Mouse (Mus musculus) hindbrain, postnatal 0 days (tissue): ENCODE measurements around the gene Cby1. TPM values are rescaled to one million over a fixed set of nuclear protein-coding genes. Genes with fewer than 3 reads are reported as not detected.

Source experiments
- ATAC-seq: fragments of 200-750 bp; cut with Nextera tagmentation; 2 replicates; pipeline ENCODE4 v1.8.0; 2017; ENCODE audit warnings: mild to moderate bottlenecking, moderate TSS enrichment, moderate library complexity
- DNase-seq: peaks from one replicate; pipeline ENCODE4 v3.0.0-alpha.2; 2015; ENCODE audit warnings: low spot score
- H3K27ac ChIP-seq: fragments of 300-500 bp; sonication (generic); 2 replicates; pipeline ENCODE4 v1.5.1; 2014; ENCODE audit warnings: mild to moderate bottlenecking
- H3K27me3 ChIP-seq: fragments of 300-500 bp; sonication (generic); 2 replicates; pipeline ENCODE4 v1.6.1; 2014; ENCODE audit warnings: low read length, mixed read lengths; ENCODE audit not compliant: insufficient read depth
- H3K36me3 ChIP-seq: fragments of 300-500 bp; sonication (generic); 2 replicates; pipeline ENCODE4 v1.6.1; 2014; ENCODE audit warnings: low read length, mixed read lengths; ENCODE audit not compliant: insufficient read depth
- H3K4me1 ChIP-seq: fragments of 300-500 bp; sonication (generic); 2 replicates; pipeline ENCODE4 v1.6.1; 2014; ENCODE audit warnings: antibody characterized with exemption, low read length, mixed read lengths; ENCODE audit not compliant: insufficient read depth
- H3K4me2 ChIP-seq: fragments of 300-500 bp; sonication (generic); 2 replicates; pipeline ENCODE4 v1.6.1; 2014; ENCODE audit warnings: low read depth, mild to moderate bottlenecking, low read length, moderate library complexity, mixed read lengths
- H3K4me3 ChIP-seq: fragments of 300-500 bp; sonication (generic); 2 replicates; pipeline ENCODE4 v1.5.1; 2014; ENCODE audit warnings: low read length
- H3K9ac ChIP-seq: fragments of 300-500 bp; sonication (generic); replicated peaks from 2 replicates; pipeline ENCODE4 v1.6.1; 2014; ENCODE audit warnings: mild to moderate bottlenecking, low read length, moderate library complexity, mixed read lengths
- H3K9me3 ChIP-seq: fragments of 300-500 bp; sonication (generic); 2 replicates; pipeline ENCODE4 v1.6.1; 2016; ENCODE audit warnings: low read length, mixed read lengths
- CTCF ChIP-seq: IDR thresholded peaks from 2 replicates; pipeline ENCODE4 v1.5.1; 2016; ENCODE audit warnings: antibody characterized with exemption, control low read depth, low read depth
- WGBS: fragments of 180-500 bp; shearing (Covaris S2); extraction: QIAGEN DNeasy Blood & Tissue Kit; methylation state at CpG from one replicate; pipeline ENCODE4 v1.1.7; 2014; 5-methylcytosine and 5-hydroxymethylcytosine counted together
- polyA plus RNA-seq: library from polyadenylated mRNA; unstranded; fragments of >200 nt; fragmentation: Nextera tagmentation; extraction: Ambion mirVana; gene quantifications from 2 replicates; pipeline ENCODE4 v1.2.1, GENCODE M21; 2015
- total RNA-seq: library from RNA; depleted of rRNA; stranded (reverse); fragments of >200 nt; gene quantifications from 2 replicates; pipeline ENCODE4 v1.2.3, GENCODE M21; 2014

The Cby1 gene
- total and polyA plus RNA-seq, 2 experiments from 2014 or later = 48.2 to 92.0 TPM

DNA sequence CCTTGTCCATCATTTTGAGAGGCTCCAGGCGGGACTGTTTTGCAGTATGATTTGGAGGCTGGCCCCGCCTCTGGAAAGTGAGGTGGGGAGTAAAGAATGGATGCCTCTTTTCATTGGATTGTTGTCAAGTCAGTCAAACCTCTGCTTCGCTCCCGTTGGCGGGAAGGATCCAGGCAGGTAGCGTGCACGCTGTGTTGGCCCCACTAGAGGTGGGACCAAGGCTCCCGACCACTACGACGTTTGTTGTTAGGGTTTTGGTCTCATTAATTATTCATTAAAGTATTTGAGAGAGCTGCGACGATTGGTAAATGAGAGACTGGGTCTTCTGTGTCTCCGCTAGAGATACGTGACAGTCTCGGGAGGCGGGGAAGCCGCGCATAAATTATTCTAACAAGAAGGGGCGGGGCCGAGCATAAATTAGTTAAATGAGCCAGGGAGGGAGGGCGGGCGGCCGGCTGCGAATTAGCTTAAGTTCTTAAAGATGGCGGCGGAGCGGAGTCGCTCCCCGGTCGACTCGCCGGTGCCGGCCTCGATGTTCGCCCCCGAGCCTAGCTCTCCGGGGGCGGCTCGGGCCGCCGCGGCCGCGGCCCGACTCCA lies 31.5 kb downstream of the Cby1 start, which contains the start of gene Gtpbp1:
Gene Gtpbp1, plus strand, starts transcription at position 420 of the 597 bp plus-strand sequence.
- no peaks in the 10 kb centered on the region for H3K27me3 ChIP-seq
- H3K4me1 ChIP-seq = peaks cover 13% of the 10 kb centered on the region
- no peak for TF ChIP-seq CTCF
- H3K9ac ChIP-seq = peak within 1 kb of the TSS; percentile 84
- ATAC-seq = peak; percentile 98
- H3K9me3 ChIP-seq = no peaks in the 10 kb centered on the region
- peak; percentile 100 for DNase-seq
- no peaks in the 10 kb centered on the region for H3K36me3 ChIP-seq
- peak within 1 kb of the TSS; percentile 99 for H3K4me2 ChIP-seq
- peak within 1 kb of the TSS; percentile 88 for H3K27ac ChIP-seq
- peak within 1 kb of the TSS; percentile 83 for H3K4me3 ChIP-seq
- WGBS = under 1% methylated on average over 45 of the region's 45 CpGs

DNA sequence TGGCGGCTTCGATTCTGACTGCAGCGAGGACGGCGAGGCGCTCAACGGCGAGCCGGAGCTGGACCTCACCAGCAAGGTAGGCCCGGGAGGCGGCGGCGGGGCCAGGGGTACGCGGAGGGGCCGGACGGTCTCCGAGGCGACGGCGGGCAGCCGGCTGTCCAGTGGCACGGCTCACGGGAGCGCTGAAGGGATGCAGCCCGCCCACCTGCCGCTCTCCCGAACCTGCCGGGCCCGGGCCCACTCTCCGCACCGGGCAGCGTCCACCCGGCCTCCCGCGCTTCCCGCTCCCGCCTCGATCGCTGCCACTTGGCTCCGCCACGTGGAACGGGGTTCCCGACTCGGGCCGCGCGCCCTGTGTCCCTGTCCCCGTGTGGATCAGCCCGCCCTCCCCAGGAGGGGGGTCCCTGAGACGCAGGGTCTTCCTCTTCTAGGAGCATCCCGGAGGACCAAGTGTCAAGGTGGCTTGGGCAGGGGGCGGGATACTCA lies 32.1 kb downstream of the Cby1 start:
- peaks cover 7% of the 10 kb centered on the region for H3K4me1 ChIP-seq
- no peak for ATAC-seq

DNA sequence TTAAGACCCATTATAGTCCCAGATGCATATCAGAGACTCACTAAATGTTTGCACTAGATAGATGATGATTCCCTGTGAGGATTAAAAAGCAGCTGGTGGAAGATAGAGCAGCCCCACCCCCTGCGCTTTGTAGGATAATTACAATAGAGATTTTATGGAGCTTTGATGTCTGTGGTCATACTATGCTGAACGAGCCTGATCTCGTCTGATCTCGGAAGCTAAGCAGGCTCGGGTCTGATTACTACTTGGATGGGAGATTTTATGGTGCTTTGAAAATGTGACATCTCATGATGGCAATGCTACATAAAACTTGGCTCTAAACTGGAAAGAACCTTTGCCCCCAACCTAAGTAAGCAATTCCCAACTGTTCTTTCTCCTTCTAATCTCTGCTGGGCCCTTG lies 33.3 kb downstream of the Cby1 start:
- DNase-seq (no peak), ATAC-seq (no peak)
- no peaks in the 10 kb centered on the region; the same call in 1 of the 2 replicates for H3K36me3 ChIP-seq
- H3K9ac ChIP-seq = no peak overlapping the region
- no peak overlapping the region for H3K27ac ChIP-seq
- peak overlapping the region; percentile 99; the same call in 1 of the 2 replicates for H3K4me2 ChIP-seq
- H3K4me1 ChIP-seq = 0 out of 2 replicates have a peak, but pooled peaks cover 4% of the 10 kb centered on the region
- H3K4me3 ChIP-seq = no peak overlapping the region
- no peak for TF ChIP-seq CTCF
- H3K27me3 ChIP-seq = no peaks in the 10 kb centered on the region
- no peaks in the 10 kb centered on the region for H3K9me3 ChIP-seq
- WGBS = 74% methylated on average over 5 of the region's 5 CpGs

More for the DNA sequence above, 32.1 kb downstream of the Cby1 start:
- no peak for DNase-seq
- WGBS = under 1% methylated on average over 53 of the region's 53 CpGs
- H3K9ac ChIP-seq = peak overlapping the region; percentile 84
- H3K9me3 ChIP-seq = no peaks in the 10 kb centered on the region
- H3K27ac ChIP-seq = peak overlapping the region; percentile 88
- peak overlapping the region; percentile 99 for H3K4me2 ChIP-seq
- H3K36me3 ChIP-seq = no peaks in the 10 kb centered on the region
- H3K27me3 ChIP-seq = no peaks in the 10 kb centered on the region
- peak overlapping the region; percentile 83 for H3K4me3 ChIP-seq
- TF ChIP-seq CTCF = no peak

DNA sequence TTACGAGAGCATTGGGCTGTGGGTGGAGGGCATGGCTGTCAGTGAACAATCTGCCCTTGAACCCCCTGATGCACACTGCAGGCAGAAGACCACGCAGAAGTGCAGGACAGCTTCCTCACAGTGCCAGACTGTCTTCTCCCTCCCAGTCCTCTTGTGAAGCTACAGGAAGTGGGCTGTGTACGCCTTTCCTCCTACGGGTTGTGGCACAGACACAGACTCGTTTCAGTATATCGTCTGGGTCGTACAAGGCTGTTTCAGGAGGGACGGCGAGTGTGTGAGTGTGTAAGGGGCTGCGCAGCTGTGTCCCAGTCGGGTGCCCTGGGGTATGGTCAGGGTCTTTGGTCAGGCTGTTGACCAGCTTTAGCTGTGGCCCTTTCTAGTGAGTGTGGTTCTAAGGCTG lies 34.7 kb downstream of the Cby1 start:
- Histone ChIP-seq H3K9me3 (no peaks in the 10 kb centered on the region), H3K27ac (no peak overlapping the region), H3K4me3 (no peak overlapping the region), H3K9ac (no peak overlapping the region), H3K4me1 (0 out of 2 replicates have a peak, but pooled peaks cover 8% of the 10 kb centered on the region), H3K27me3 (no peaks in the 10 kb centered on the region), H3K4me2 (no peak overlapping the region), H3K36me3 (no peaks in the 10 kb centered on the region; the same call in 1 of the 2 replicates)
- TF ChIP-seq CTCF = no peak
- WGBS = 86% methylated on average over 11 of the region's 11 CpGs
- DNase-seq (no peak), ATAC-seq (no peak)

DNA sequence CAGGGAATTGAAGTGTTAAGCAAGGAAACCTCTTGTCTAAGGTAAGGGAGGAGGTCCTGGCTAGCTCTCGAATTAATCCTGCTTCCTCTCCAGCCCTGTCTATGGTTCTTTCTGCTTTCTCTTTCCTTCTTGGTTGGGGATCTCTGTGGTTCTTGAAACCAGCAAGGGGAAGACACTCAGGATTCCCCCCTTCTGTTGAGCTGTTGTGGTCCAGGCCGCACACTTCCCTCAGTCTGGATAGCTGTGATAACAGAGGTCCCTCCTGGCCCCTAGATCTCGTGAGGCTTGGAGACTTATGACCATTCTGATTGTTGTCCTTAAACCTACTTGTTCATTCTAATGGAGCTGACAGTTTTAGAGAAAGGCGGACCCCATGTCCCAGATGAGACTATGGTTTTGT lies 35.5 kb downstream of the Cby1 start:
- Histone ChIP-seq H3K36me3 (no peaks in the 10 kb centered on the region; the same call in 1 of the 2 replicates), H3K9me3 (no peaks in the 10 kb centered on the region), H3K27ac (no peak overlapping the region), H3K4me3 (no peak overlapping the region), H3K9ac (no peak overlapping the region), H3K27me3 (no peaks in the 10 kb centered on the region), H3K4me2 (no peak overlapping the region), H3K4me1 (0 out of 2 replicates have a peak, but pooled peaks cover 8% of the 10 kb centered on the region)
- no peak for DNase-seq
- WGBS = 92% methylated on average over 4 of the region's 4 CpGs
- no peak for TF ChIP-seq CTCF
- no peak for ATAC-seq

DNA sequence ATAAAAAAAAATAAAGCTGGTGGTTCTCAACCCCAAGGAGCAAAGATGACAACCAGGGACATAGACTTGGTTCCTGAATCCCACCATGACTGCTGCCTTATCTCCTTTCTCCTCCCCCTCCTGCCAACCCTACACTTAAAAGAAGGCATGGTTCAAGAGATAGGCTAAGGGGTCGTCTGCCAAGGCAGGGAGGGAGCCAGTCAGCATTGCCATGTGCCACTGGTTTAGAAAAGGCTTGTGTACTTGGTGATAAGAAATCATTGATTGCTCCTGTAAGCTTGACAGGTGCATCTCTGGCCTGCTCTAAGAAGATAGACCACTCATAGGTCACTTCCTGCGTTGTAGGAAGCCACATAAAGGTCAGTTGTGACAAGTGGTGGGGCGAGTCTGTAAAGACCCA lies 36.5 kb downstream of the Cby1 start:
- no peak overlapping the region for H3K4me3 ChIP-seq
- TF ChIP-seq CTCF = no peak
- 79% methylated on average over 3 of the region's 3 CpGs for WGBS
- H3K36me3 ChIP-seq = no peaks in the 10 kb centered on the region; the same call in 1 of the 2 replicates
- H3K9me3 ChIP-seq = no peaks in the 10 kb centered on the region
- ATAC-seq = no peak
- H3K27ac ChIP-seq = no peak overlapping the region
- 0 out of 2 replicates have a peak, but pooled peaks cover 8% of the 10 kb centered on the region for H3K4me1 ChIP-seq
- no peak for DNase-seq
- H3K27me3 ChIP-seq = no peaks in the 10 kb centered on the region
- H3K4me2 ChIP-seq = no peak overlapping the region
- H3K9ac ChIP-seq = no peak overlapping the region

DNA sequence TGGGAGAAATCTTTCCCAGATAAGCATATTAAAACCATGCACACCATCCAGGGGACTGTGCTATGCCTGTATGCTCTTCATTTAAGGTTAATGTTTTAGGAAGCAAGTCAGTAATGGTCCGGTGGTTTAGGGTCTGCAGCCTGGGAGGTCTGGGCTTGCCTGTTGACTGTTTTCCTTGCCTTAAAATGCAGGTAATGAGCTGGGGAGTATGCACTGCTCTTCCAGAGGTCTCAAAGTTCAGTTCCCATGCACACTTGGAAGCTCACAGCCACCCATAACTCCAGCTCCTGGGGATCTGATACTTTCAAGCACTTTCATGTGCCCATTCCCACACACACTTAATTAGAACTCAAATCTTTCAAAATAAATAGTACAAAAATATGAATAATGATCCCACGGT lies 37.5 kb downstream of the Cby1 start:
- 85% methylated on average over 2 of the region's 2 CpGs for WGBS
- no peak overlapping the region for H3K4me2 ChIP-seq
- ATAC-seq (no peak), DNase-seq (no peak)
- no peak overlapping the region for H3K9ac ChIP-seq
- no peaks in the 10 kb centered on the region for H3K9me3 ChIP-seq
- H3K4me3 ChIP-seq = no peak overlapping the region
- H3K27me3 ChIP-seq = no peaks in the 10 kb centered on the region
- no peaks in the 10 kb centered on the region; the same call in 1 of the 2 replicates for H3K36me3 ChIP-seq
- no peak for TF ChIP-seq CTCF
- H3K27ac ChIP-seq = peak overlapping the region; percentile 75; the same call in 1 of the 2 replicates
- 0 out of 2 replicates have a peak, but pooled peaks cover 8% of the 10 kb centered on the region for H3K4me1 ChIP-seq
